Comparison of ENCODE assay signal across 21 mouse cellular contexts in the genomic region with DNA sequence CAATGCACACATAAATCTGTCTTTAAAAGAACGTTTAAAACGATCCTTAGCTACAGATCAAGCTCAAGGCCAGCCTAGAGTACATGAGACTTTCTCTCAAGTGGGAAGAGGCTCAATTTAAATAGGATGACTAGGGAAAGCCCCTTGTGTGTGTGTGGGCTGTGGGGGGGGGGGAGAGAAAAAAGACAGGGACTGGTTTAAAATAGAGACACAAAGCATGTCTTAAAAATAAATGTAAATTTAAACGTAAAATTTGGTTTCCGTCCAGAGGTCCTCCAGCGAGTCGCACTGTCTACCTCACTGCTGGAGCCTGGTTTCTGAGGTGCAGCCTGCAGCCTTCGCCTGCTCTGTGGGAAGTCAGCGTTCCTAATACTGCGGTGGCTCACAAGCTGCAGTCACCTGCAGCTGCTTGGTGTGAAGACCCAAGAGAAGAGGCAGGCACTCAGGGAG. TPM values are rescaled to one million over a fixed set of nuclear protein-coding genes. Genes with fewer than 3 reads are reported as not detected.
"Had no signal": no experiment of that assay in that cellular context is flagged by ENCODE, and none has a peak within 500 bp of the region (broad histone marks: within the 10 kb centered on the region; RNA-seq: fewer than 3 reads in every experiment).

No protein-coding gene starts in this region.

- DNase-seq: kidney, adult 18-20 months; kidney, adult 9 months; kidney, postnatal 14 days; kidney, postnatal 4 days; layer of hippocampus, adult 9-11 months; layer of hippocampus, postnatal 36 days; liver, embryonic 13.5 days; lung, adult 2 months; lung, postnatal 14 days; lung, postnatal 4 days; right cerebral cortex, adult 18-20 months; right cerebral cortex, postnatal 14 days; right cerebral cortex, postnatal 4 days; thymus, adult 18-20 months; thymus, postnatal 4 days had no signal

- H3K4me2 ChIP-seq: liver, embryonic 13.5 days; midbrain, embryonic 12.5 days; midbrain, embryonic 15.5 days; neural tube, embryonic 12.5 days; neural tube, embryonic 15.5 days had no signal

- H3K9ac ChIP-seq: liver, embryonic 13.5 days; midbrain, embryonic 12.5 days; midbrain, embryonic 15.5 days; neural tube, embryonic 12.5 days; neural tube, embryonic 15.5 days had no signal

- H3K27ac ChIP-seq: left cerebral cortex, adult 2 months; liver, embryonic 13.5 days; midbrain, embryonic 12.5 days; midbrain, embryonic 15.5 days; neural tube, embryonic 12.5 days; neural tube, embryonic 15.5 days; stomach, postnatal 0 days had no signal

- H3K4me3 ChIP-seq: left cerebral cortex, adult 2 months; liver, embryonic 13.5 days; midbrain, embryonic 12.5 days; midbrain, embryonic 15.5 days; neural tube, embryonic 12.5 days; neural tube, embryonic 15.5 days had no signal

- H3K9me3 ChIP-seq: liver, embryonic 13.5 days; midbrain, embryonic 12.5 days; midbrain, embryonic 15.5 days; neural tube, embryonic 12.5 days; neural tube, embryonic 15.5 days had no signal

- H3K36me3 ChIP-seq: liver, embryonic 13.5 days; midbrain, embryonic 12.5 days; midbrain, embryonic 15.5 days; neural tube, embryonic 12.5 days; neural tube, embryonic 15.5 days had no signal

- H3K27me3 ChIP-seq: liver, embryonic 13.5 days; midbrain, embryonic 12.5 days; midbrain, embryonic 15.5 days; neural tube, embryonic 12.5 days; neural tube, embryonic 15.5 days had no signal

RNA-seq across cellular contexts. Expression of a gene that starts 9.2 kb away (rescaled TPM):
- polyA plus RNA-seq: liver, embryonic 13.5 days had no signal
